Mouse (Mus musculus) urinary bladder, postnatal 14 days (tissue): Measurements from ENCODE around the gene Rad52.

Experiments used
- DNase-seq: peaks from one replicate; pipeline ENCODE4 v3.0.0; 2021; ENCODE audit warnings: low spot score

The Rad52 gene

DNA sequence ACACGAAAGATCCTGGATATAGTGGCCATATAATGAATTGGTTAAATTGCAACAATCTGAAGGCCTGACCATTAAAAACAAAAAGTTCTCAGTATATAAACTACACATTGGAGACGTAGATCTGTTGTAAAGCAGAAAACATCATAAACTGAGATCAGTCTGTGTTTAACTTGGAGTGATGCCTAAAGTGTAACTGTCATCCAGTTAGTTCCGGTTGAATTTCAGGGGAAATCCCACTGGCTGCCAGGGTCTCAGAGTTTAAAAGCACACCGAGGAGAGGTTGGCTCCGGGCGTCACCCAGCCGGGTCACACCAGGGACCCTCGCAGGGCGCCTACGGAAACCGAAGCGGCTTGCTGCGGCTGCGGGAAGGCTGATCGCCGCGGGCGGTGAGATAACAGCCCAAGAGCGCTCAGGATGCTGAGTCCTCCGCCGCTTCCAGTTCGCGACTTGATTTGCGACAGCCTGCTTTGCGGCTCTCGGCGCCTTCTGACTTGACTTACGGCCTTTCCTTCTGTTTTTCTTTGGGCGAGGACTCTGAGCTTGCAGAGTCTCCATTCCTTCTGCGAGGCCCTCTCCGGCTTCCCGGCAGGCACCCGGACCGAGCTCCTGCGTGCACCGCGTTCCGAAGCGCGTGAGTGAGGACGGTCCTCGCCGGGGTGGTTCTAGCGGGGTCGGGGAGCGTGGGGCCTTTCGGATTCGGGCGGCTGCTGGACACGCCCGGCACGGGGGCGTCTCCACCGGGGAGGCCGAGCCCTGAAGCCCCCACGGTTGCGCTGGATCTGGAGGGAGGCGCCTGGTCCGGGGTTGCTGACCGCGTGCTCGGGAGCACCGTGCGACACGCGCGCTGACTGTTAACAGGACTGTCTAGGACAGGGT lies at the start of gene Rad52:
Gene Rad52 (plus strand): TSS at position 495 of the 877 bp plus-strand sequence.
- DNase-seq = peak; percentile 86

DNA sequence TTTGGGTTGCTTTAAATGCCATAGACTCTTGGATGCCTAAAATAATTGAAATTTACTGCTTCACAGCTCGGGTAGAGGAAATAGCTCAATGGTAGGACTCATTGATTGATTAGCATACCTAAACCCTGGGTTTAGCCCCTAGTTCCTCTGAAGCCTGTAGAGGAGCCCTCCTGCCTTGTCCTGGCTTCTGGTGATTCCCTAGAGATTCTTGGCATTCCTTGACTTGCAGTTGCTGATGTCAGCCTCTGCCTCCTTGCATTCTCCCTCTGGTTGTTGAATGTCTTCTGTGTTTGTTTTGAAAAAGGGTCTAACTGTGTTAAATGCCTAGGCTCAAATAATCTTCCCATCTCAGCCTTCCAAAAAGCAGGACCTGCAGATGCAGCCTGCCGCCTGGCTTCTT lies 48.3 kb upstream of the Rad52 start:
- no peak for DNase-seq

DNA sequence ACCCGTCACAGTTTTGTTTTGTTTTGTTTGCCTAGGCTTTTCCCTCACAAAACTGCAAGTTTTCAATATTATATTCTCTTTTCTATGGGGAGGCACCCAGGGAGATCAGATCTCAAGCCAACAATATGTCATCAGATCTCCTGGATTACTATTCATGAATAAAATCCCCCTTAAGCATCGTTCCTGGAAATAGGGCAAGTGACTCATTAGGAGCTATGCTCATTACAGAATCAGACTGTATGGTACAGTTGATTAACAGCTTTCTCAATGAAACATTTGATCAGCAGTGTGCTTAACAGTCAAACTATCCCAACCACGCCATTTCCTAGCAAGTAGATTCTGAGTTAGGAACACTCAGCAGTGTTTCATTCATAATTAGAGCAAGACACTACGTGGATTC lies 47.0 kb upstream of the Rad52 start:
- no peak for DNase-seq

DNA sequence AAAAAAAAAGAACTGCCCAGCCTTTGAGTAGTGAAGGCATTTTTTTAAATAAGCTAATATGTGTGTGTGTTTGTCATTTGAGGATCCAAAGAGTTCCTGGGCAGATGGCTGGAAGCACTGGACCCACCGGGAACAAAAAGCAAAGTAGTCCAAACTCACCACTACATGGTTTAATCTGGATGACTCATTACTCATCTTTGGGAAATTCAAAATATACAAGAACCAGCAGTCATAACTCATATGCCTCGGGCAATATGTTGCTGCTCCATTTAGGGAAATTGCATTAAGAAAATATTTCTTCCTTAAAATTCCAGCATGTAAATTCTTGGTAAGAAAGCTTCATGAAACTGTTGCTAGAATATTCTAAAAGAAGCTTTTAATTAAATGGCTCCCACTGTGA lies 42.3 kb upstream of the Rad52 start:
- no peak for DNase-seq

DNA sequence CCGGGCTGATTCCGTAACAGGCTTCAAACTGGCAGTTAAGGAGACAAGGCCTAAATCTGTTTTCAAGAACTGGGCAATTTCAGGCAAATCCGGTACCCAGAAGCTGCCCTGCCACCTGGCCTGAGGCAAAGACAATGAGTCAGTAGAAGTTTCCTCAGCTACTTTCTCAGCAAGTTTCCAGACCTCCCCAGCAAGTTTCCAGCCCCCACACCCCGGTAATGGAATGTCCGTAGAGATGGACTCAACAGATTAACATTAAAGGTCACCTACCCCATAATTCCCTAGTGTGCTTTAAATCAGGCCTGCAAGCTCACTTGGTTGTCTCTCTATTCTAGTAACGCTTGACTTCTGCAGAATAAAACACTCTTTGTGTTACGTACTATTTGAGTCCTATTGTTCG lies 41.0 kb upstream of the Rad52 start:
- DNase-seq = peak; percentile 6

DNA sequence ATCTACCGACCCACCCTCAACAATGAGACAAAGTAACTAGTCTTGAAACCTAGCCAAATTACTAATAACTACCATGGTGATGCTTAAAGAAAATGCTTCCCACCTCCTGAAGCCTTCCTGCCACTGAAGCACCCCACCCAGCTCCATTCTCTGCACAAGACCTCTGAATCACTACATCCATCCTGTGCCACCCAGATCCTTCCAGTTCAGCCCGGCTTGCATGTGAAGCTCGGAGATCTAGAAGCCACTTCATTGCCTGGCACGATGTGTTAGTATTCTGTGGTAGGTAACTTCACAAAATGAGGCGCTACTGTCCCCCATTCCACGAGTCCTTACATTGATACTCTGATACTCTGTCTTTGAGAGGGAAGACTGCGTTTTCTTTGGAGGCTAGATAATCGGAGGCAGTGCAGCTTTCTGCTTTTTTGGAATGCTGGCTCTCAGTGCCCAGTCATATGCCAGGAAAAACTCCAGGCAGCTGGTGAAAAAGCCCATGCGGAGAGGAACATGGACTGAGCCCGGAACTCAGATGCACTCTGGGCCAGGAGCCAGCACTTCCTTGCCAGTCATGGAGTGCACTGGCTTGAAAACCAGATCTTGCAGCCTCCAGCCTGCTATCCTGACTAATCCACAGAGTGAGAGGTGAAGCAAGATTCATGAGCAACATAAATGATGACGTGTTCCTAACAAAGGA lies 38.0 kb upstream of the Rad52 start:
- DNase-seq = peak; percentile 51

DNA sequence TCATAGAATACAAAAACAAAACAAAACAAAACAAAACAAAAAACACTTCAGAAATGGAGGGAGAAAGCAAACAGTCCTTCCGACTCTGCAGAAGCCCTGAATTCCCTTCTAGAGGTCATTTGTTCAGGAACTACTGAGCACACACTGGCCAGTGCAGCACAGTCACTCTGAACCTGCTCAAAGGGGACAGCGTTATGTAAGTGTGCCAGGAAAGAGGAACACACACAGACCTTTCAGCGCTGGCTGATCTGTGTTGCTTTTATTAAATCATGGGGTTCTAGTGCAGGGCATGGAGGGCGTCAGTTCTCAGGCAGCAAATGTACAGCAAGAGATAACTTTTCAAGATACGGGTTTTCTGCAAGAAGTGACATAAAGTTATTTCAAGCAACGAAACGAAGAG lies 19.3 kb upstream of the Rad52 start:
- DNase-seq = no peak

DNA sequence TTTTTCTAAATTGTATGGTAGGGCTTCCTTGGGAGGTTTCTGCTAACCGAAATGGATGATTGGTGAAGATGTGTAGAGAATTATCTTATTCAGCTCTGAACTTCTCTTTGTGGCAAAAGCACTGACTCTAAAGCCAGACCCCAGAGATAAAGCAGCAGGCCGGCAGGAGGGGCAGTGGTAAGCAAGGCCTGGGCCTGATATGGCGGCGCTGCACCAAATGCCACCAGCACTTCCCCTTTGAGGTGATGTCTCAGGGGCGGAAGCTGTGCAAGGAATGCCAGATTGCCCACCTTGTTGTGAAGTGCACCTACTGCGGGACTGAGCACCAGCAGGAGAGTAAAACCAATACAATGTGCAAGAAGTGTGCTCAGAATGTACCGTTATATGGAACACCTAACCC lies 9.8 kb upstream of the Rad52 start:
- DNase-seq = no peak

DNA sequence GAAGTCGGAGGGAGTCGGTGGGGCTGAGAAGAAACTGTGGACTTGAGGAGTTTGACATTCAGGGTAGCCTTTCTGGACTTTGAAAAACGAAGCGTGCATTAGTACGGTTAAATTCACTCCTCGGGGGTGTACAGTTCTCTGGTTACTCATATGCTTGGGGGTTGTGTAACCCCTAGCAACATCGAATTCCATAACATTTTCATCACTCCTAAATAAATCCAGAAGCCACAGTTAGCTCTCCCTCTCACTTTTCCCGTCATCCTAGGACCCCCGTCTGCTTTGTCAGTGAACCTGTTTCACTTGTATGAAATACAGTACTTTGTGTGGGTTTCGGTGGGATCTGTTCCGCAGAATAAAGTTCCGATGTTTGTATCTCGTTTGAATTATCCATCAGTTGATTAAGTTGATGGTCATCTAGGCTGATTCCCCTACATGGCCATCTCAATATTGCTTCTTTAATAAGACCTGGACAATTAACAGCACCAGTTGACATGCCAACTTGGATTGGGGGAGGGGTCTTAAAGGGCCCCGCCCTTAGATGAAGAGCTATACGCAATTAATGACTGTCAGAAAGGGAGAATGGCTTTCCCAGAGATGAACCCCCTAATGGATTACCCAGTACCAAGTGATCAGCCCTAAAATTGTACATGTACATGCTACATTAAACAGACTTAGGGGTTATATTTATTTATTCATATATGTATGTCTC lies 737 bp downstream of the Rad52 start:
- DNase-seq = no peak

DNA sequence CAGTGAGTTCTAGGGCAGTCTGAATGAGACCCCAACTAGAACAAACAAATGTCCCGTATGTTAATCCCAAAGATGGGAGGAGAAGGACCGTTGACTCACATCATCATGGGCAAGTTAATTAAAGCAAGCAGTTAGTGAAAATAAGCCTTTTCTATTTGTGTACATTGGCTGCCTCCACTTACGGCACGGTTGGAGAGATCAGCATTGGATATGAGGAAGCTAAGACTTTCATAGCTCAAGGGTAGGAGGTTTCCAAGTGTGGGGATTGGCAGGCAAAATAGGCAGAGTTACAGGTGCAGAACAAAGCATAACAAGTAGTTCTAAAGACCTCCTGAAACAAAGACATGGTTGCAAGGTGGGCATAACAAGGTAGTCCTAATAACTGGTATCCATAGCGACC lies 3.0 kb downstream of the Rad52 start:
- DNase-seq = no peak

DNA sequence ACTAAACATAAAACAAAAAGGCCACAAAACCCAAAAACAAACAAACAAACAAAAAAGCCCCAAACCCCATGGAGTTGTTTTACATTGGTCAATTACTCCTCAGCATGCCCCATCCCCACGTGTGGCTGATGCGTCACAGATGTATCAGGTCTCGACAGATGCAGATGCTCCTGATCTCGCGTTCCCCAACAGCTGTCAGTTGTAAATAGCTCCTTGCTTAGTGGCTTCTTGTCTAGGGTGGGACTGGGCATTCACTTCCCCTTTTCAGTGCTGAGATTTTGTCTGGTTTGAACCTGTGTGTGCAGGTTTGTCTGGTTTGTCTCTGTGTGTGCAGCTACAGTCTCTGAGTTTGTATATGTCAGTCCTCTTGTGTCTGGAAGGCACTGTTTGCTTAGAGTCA lies 9.5 kb downstream of the Rad52 start:
- DNase-seq = no peak

DNA sequence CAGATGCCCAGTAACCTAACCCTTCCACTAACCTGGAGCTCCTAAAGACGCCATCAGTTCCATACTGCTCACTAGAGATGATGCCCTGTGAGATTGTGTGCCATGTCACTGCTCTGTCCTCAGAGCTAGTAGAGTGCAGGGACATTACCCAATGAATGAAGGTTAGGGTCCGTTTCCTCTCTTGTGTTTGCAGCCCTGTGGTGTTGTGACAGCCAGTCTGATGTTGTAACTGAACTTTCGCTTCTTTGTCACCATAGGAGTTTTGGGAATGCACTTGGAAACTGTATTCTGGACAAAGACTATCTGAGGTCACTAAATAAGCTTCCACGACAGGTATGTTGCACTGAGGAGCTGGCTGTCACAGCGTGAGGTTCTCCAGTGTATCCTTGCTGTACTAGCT lies 13.2 kb downstream of the Rad52 start:
- DNase-seq = no peak

DNA sequence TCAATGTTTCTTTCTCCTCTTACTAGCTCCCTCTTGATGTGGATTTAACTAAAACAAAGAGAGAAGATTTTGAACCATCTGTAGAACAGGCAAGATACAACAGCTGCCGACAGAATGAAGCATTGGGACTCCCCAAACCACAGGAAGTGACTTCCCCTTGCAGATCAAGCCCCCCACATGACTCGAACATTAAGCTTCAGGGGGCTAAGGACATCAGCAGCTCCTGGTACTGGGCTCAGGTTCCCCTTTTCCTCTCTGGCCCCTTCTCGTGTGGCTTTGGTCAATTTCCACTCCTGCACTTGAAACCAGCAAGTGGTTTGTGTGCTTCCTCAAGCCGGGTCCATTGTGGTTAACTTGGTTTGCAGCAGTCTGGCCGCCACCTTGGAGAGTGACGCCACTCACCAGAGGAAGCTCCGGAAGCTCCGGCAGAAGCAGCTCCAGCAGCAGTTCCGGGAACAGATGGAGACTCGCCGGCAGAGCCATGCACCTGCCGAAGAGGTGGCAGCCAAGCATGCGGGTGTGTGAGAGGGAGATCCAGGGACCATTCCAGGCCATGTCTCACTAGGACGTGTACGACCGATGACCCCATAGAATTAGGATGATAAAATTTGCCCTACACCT lies 16.2 kb downstream of the Rad52 start:
- no peak for DNase-seq

DNA sequence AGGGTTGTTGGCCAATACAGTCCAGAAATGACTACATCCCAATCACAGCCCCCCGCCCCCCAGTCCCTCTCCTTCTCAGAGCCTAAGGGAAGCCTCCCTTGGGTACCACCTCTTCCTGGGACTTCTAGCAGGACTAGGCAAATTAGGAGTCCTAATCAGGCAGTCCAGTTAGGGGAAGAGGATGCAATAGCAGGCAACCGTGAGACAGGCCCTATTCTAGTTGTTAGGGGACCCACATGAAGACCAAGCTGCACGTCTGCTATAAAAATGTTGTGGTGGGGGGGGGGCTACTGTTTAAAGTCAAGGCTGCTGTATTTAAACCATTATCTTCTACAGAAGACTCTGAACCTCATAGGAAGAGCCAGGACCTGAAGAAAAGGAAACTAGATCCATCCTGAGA lies 19.6 kb downstream of the Rad52 start:
- no peak for DNase-seq

DNA sequence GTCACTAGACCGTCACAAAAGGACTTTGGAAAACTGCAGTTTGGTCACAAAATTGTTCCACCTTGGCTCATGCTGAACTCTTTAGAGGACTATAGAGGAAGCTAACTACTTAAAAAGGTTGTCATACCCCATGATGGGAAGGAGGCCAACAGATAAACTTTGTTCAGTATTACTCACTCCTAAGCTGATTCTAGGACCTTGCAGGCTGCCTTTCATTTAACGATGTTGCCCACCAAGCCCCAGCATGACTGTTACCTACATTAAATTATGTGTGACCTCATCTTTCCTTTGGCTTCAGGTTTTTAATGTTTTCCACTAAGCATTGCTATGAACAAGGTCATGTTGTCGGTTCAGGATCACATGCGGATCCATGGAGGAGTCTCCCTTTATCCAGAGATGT lies 20.0 kb downstream of the Rad52 start:
- no peak for DNase-seq

DNA sequence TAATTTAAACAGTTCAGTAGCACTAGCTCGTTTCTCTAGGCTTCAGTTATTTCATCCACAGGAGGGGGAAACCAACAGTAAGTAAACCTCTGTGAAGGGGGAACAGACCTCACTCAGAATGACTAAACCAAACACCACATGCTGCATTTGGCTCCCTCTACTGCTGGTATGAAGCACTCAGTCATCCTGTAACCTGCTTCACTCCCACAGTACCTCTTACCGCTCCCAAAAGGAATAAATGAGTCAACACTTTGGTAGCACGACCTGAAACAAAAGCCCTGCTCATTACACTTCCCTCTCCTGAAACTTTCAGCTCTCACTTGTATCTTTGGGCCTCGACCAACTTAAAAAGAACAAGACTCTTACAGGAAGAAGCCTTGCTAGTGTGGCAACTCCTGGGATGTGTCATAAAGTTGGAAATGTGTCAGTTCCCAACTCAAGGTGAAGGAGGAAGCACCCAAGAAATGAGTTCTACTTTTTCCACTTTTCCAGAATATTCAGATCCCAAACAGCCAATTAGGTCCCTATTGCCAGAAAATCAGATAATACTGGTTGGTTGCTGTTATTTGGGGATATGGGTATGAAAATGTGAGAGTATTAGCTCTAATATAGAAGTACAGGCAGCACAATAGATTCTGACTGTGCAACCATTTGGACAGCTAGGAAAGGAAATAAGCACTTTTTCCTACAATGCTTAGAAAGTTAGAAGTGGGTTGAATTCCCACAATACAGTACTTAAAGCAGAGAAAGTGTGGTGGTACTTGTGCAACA lies 21.9 kb downstream of the Rad52 start:
- DNase-seq = no peak
